Mouse (Mus musculus): ENCODE results near the gene Dchs1. TPM values are rescaled to one million over a fixed set of nuclear protein-coding genes. Genes with fewer than 3 reads are reported as not detected.

The Dchs1 gene
- total and polyA plus RNA-seq, 3 experiments, result 0.08 to 0.11 TPM; not detected in 1

DNA sequence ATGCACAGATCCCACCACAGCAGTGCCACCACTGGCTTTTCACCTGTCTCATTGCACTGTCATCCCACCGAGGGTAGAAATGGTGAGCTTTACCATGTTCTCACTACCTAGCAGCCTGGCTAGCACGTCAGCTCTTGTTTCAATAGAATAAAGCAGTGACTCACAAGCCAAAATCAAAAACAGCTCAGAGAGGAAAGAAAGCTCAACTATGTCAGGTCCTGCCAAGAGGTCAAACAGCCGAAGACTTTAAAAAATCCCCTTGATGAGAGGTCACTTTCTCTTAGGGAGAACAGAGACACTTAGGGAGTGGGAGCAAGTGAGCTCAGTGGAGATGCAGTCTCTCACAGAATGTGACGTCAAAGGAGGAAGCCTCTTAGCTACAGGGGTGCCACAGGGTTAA is 3.6 kb downstream of the Dchs1 start:
- TF ChIP-seq MEF2A (IDR thresholded peaks at IDR 0.05; ENCODE audit: extremely low read depth, insufficient replicate concordance, low read depth, low read length, poor library complexity, severe bottlenecking) (no peak), TAL1 (IDR thresholded peaks at IDR 0.05; ENCODE audit: low read length) (no peak), NRF1 (IDR thresholded peaks at IDR 0.05; ENCODE audit: insufficient read depth, low read depth, low read length, poor library complexity, severe bottlenecking) (no peak), HCFC1 (IDR thresholded peaks at IDR 0.05; ENCODE audit: low read depth, low read length) (no peak), MYB (IDR thresholded peaks at IDR 0.05; ENCODE audit: low read depth, low read length) (no peak), KAT2A (conservative IDR thresholded peaks at IDR 0.05; ENCODE audit: low read depth, low read length) (no peak), TBP (IDR thresholded peaks at IDR 0.05; ENCODE audit: low read depth, low read length) (no peak), UBTF (IDR thresholded peaks at IDR 0.05; ENCODE audit: borderline replicate concordance, insufficient read depth, low read depth, low read length) (no peak), NELFE (IDR thresholded peaks at IDR 0.05; ENCODE audit: low read depth, low read length) (no peak)
- Histone ChIP-seq H3K9ac (ENCODE audit: control insufficient read depth, low read depth, low read length, poor library complexity, severe bottlenecking) (no peak overlapping the region), H3K27me3 (ENCODE audit: control insufficient read depth in 1 of 2, insufficient read depth in 2 of 2, low read length in 2 of 2) (peaks cover 1 to 2% of the 10 kb centered on the region in 2 experiments; a peak in 3 of 4 replicates), H3K9me3 (replicated peaks; ENCODE audit: insufficient read depth, low read length) (no peaks in the 10 kb centered on the region), H3K27ac (ENCODE audit: control insufficient read depth, low read depth, low read length) (no peak overlapping the region), H3K4me1 (ENCODE audit: control insufficient read depth in 1 of 2, insufficient read depth in 2 of 2, low read length in 2 of 2) (peaks cover 0 to 5% of the 10 kb centered on the region in 2 experiments; a peak in 1 of 4 replicates), H3K36me3 (ENCODE audit: control insufficient read depth in 1 of 2, insufficient read depth in 2 of 2, low read length in 2 of 2) (no peaks in the 10 kb centered on the region), H3K79me2 (ENCODE audit: control insufficient read depth, insufficient read depth, low read length, poor library complexity) (no peaks in the 10 kb centered on the region), H3K4me3 (ENCODE audit: control insufficient read depth in 1 of 2, insufficient read depth in 1 of 2, low read depth in 2 of 2, low read length in 2 of 2) (no peak overlapping the region)
- no peak for DNase-seq (ENCODE audit: low read depth, low spot score)

- no peaks in the 10 kb centered on the region for H3K79me2 ChIP-seq (ENCODE audit: control insufficient read depth, insufficient read depth, low read length, poor library complexity)
- H3K36me3 ChIP-seq (ENCODE audit: control insufficient read depth in 1 of 2, insufficient read depth in 2 of 2, low read length in 2 of 2), result peaks cover 0 to 2% of the 10 kb centered on the region in 2 experiments; a peak in 1 of 4 replicates
- peaks cover 0 to 14% of the 10 kb centered on the region in 2 experiments; a peak in 2 of 4 replicates for H3K4me1 ChIP-seq (ENCODE audit: control insufficient read depth in 1 of 2, insufficient read depth in 2 of 2, low read length in 2 of 2)
- peak overlapping the region; percentile 21 to 33; a peak in 3 of 4 replicates for H3K4me3 ChIP-seq (ENCODE audit: control insufficient read depth in 1 of 2, insufficient read depth in 1 of 2, low read depth in 2 of 2, low read length in 2 of 2)
- peaks cover 0 to 2% of the 10 kb centered on the region in 2 experiments; a peak in 1 of 4 replicates for H3K27me3 ChIP-seq (ENCODE audit: control insufficient read depth in 1 of 2, insufficient read depth in 2 of 2, low read length in 2 of 2)
- H3K9ac ChIP-seq (ENCODE audit: control insufficient read depth, low read depth, low read length, poor library complexity, severe bottlenecking), result peak overlapping the region; percentile 36
- peak; percentile 51; the same call in 1 of the 2 replicates for TF ChIP-seq SIN3A (IDR thresholded peaks at IDR 0.05; ENCODE audit: low read length)
- no peak for TF ChIP-seq POLR2A (IDR thresholded peaks at IDR 0.05; ENCODE audit: control insufficient read depth in 1 of 2, insufficient read depth in 1 of 2, low read depth in 1 of 2, low read length in 2 of 2, poor library complexity in 1 of 2)
- 0 out of 2 replicates have a peak, but pooled peaks have one; percentile 13 for TF ChIP-seq ELF1 (IDR thresholded peaks at IDR 0.05; ENCODE audit: low read depth, low read length)
- TF ChIP-seq NELFE (IDR thresholded peaks at IDR 0.05; ENCODE audit: low read depth, low read length), result 0 out of 2 replicates have a peak, but pooled peaks have one; percentile 20
- TF ChIP-seq ZNF384 (IDR thresholded peaks at IDR 0.05; ENCODE audit: low read depth, low read length), result no peak
- no peak for TF ChIP-seq MYB (IDR thresholded peaks at IDR 0.05; ENCODE audit: low read depth, low read length)
- TF ChIP-seq E2F4 (IDR thresholded peaks at IDR 0.05; ENCODE audit: borderline replicate concordance, low read depth, low read length), result no peak
- TF ChIP-seq GATA1 (IDR thresholded peaks at IDR 0.05; ENCODE audit: low read depth, low read length), result 0 out of 2 replicates have a peak, but pooled peaks have one; percentile 10
- no peak for TF ChIP-seq KAT2A (conservative IDR thresholded peaks at IDR 0.05; ENCODE audit: low read depth, low read length)
- DNase-seq (ENCODE audit: low read depth, low spot score), result peak; percentile 73
- no peak overlapping the region for H3K27ac ChIP-seq (ENCODE audit: control insufficient read depth, low read depth, low read length)
- no peaks in the 10 kb centered on the region for H3K9me3 ChIP-seq (replicated peaks; ENCODE audit: insufficient read depth, low read length)
These were observed 8.7 kb downstream of the Dchs1 start for GRCm38 (mm10) chr7:105778553-105779265.
